Mouse (Mus musculus) limb, embryonic 12.5 days (tissue): ENCODE measurements at regions not wholly inside any gene's neighbourhood (a gene's known extent, or its start where the extent isn't known, plus 50 kb on each side); places are given as distances from the start of the nearest gene placed in this dataset.

Source experiments
- ATAC-seq: fragments of 200-750 bp; cut with Nextera tagmentation; 2 replicates; pipeline ENCODE4 v1.8.0; 2017; ENCODE audit warnings: low read depth, moderate TSS enrichment; ENCODE audit not compliant: insufficient number of reproducible peaks, insufficient read depth, low FRiP score, low TSS enrichment
- H3K27ac ChIP-seq: fragments of 300-500 bp; sonication (generic); 2 replicates; pipeline ENCODE4 v1.5.1; 2016; ENCODE audit warnings: mild to moderate bottlenecking, moderate library complexity
- H3K27me3 ChIP-seq: fragments of 300-500 bp; sonication (generic); 2 replicates; pipeline ENCODE4 v1.6.1; 2016; ENCODE audit warnings: mild to moderate bottlenecking, moderate library complexity
- H3K36me3 ChIP-seq: fragments of 300-500 bp; sonication (generic); 2 replicates; pipeline ENCODE4 v1.6.1; 2016; ENCODE audit warnings: mild to moderate bottlenecking, moderate library complexity
- H3K4me1 ChIP-seq: fragments of 300-500 bp; sonication (generic); replicated peaks from 2 replicates; pipeline ENCODE4 v1.6.1; 2016
- H3K4me2 ChIP-seq: fragments of 300-500 bp; sonication (generic); 2 replicates; pipeline ENCODE4 v1.6.1; 2016; ENCODE audit warnings: mild to moderate bottlenecking, moderate library complexity
- H3K4me3 ChIP-seq: fragments of 300-500 bp; sonication (generic); replicated peaks from 2 replicates; pipeline ENCODE4 v1.5.1; 2016; ENCODE audit warnings: mild to moderate bottlenecking
- H3K9ac ChIP-seq: fragments of 300-500 bp; sonication (generic); replicated peaks from 2 replicates; pipeline ENCODE4 v1.6.1; 2016; ENCODE audit warnings: mild to moderate bottlenecking, moderate library complexity
- H3K9me3 ChIP-seq: fragments of 300-500 bp; sonication (generic); 2 replicates; pipeline ENCODE4 v1.6.1; 2016; ENCODE audit warnings: mild to moderate bottlenecking, moderate library complexity
- WGBS: fragments of 180-500 bp; shearing (Covaris S2); methylation state at CpG from one replicate; pipeline ENCODE4 v1.1.7; 2016; 5-methylcytosine and 5-hydroxymethylcytosine counted together

GRCm38 (mm10) chr11:40624126-40624778 is 70.8 kb downstream of the Mat2b start:
- Histone ChIP-seq H3K4me1 (no peaks in the 10 kb centered on the region), H3K4me2 (no peak overlapping the region), H3K36me3 (no peaks in the 10 kb centered on the region), H3K27ac (no peak overlapping the region), H3K27me3 (no peaks in the 10 kb centered on the region), H3K4me3 (no peak overlapping the region), H3K9me3 (no peaks in the 10 kb centered on the region), H3K9ac (no peak overlapping the region)
- no peak for ATAC-seq
- WGBS: 61% methylated on average over 3 of the region's 3 CpGs

- H3K4me1 ChIP-seq: 0 out of 2 replicates have a peak, but pooled peaks cover 8% of the 10 kb centered on the region
- 68% methylated on average over 7 of the region's 7 CpGs for WGBS
- no peak overlapping the region for H3K27ac ChIP-seq
- no peaks in the 10 kb centered on the region for H3K36me3 ChIP-seq
- no peaks in the 10 kb centered on the region for H3K9me3 ChIP-seq
- no peaks in the 10 kb centered on the region for H3K27me3 ChIP-seq
- no peak overlapping the region for H3K4me3 ChIP-seq
- no peak for ATAC-seq
- no peak overlapping the region for H3K9ac ChIP-seq
- H3K4me2 ChIP-seq: no peak overlapping the region
These were observed 75.0 kb downstream of the Mat2b start for GRCm38 (mm10) chr11:40620036-40620435.

GRCm38 (mm10) chr11:40603008-40603407 is 92.0 kb downstream of the Mat2b start:
- no peak for ATAC-seq
- Histone ChIP-seq H3K27me3 (no peaks in the 10 kb centered on the region), H3K4me3 (no peak overlapping the region), H3K4me2 (no peak overlapping the region), H3K27ac (no peak overlapping the region), H3K36me3 (no peaks in the 10 kb centered on the region), H3K4me1 (peaks cover 6% of the 10 kb centered on the region; the same call in 1 of the 2 replicates), H3K9ac (no peak overlapping the region), H3K9me3 (no peaks in the 10 kb centered on the region)
- WGBS: 92% methylated on average over 9 of the region's 9 CpGs

GRCm38 (mm10) chr11:40601572-40601909 is 93.5 kb downstream of the Mat2b start:
- Histone ChIP-seq H3K27me3 (no peaks in the 10 kb centered on the region), H3K9ac (no peak overlapping the region), H3K4me2 (no peak overlapping the region), H3K9me3 (no peaks in the 10 kb centered on the region), H3K4me1 (peaks cover 6% of the 10 kb centered on the region; the same call in 1 of the 2 replicates), H3K36me3 (no peaks in the 10 kb centered on the region), H3K27ac (no peak overlapping the region), H3K4me3 (no peak overlapping the region)
- ATAC-seq: no peak
- 0% methylated on average over 1 of the region's 1 CpGs for WGBS

GRCm38 (mm10) chr11:40600773-40601571 is 94.0 kb downstream of the Mat2b start:
- no peak overlapping the region for H3K4me3 ChIP-seq
- no peak for ATAC-seq
- H3K4me1 ChIP-seq: peaks cover 6% of the 10 kb centered on the region; the same call in 1 of the 2 replicates
- no peak overlapping the region for H3K4me2 ChIP-seq
- H3K27ac ChIP-seq: no peak overlapping the region
- no peaks in the 10 kb centered on the region for H3K27me3 ChIP-seq
- no peaks in the 10 kb centered on the region for H3K36me3 ChIP-seq
- no peak overlapping the region for H3K9ac ChIP-seq
- 10% methylated on average over 11 of the region's 11 CpGs for WGBS
- no peaks in the 10 kb centered on the region for H3K9me3 ChIP-seq

GRCm38 (mm10) chr11:40599956-40600772 is 94.8 kb downstream of the Mat2b start:
- 10% methylated on average over 15 of the region's 15 CpGs for WGBS
- no peak overlapping the region for H3K4me2 ChIP-seq
- no peaks in the 10 kb centered on the region for H3K27me3 ChIP-seq
- H3K36me3 ChIP-seq: no peaks in the 10 kb centered on the region
- peaks cover 6% of the 10 kb centered on the region; the same call in 1 of the 2 replicates for H3K4me1 ChIP-seq
- H3K9ac ChIP-seq: no peak overlapping the region
- no peaks in the 10 kb centered on the region for H3K9me3 ChIP-seq
- no peak overlapping the region for H3K27ac ChIP-seq
- ATAC-seq: no peak
- H3K4me3 ChIP-seq: no peak overlapping the region

GRCm38 (mm10) chr11:40596347-40596746 is 98.7 kb downstream of the Mat2b start:
- no peak overlapping the region for H3K9ac ChIP-seq
- no peaks in the 10 kb centered on the region for H3K9me3 ChIP-seq
- WGBS: 68% methylated on average over 3 of the region's 3 CpGs
- ATAC-seq: no peak
- no peaks in the 10 kb centered on the region for H3K36me3 ChIP-seq
- no peaks in the 10 kb centered on the region for H3K27me3 ChIP-seq
- H3K4me2 ChIP-seq: no peak overlapping the region
- no peak overlapping the region for H3K27ac ChIP-seq
- H3K4me1 ChIP-seq: peaks cover 6% of the 10 kb centered on the region; the same call in 1 of the 2 replicates
- H3K4me3 ChIP-seq: no peak overlapping the region

GRCm38 (mm10) chr11:40592056-40592455 is 102.9 kb downstream of the Mat2b start:
- no peak overlapping the region for H3K9ac ChIP-seq
- no peaks in the 10 kb centered on the region for H3K9me3 ChIP-seq
- no peaks in the 10 kb centered on the region for H3K36me3 ChIP-seq
- H3K4me3 ChIP-seq: no peak overlapping the region
- no peak overlapping the region for H3K4me2 ChIP-seq
- 74% methylated on average over 4 of the region's 4 CpGs for WGBS
- ATAC-seq: no peak
- H3K27ac ChIP-seq: no peak overlapping the region
- no peaks in the 10 kb centered on the region for H3K27me3 ChIP-seq
- H3K4me1 ChIP-seq: no peaks in the 10 kb centered on the region

GRCm38 (mm10) chr11:40573758-40574139 is 121.3 kb downstream of the Mat2b start:
- H3K27ac ChIP-seq: no peak overlapping the region
- H3K27me3 ChIP-seq: peaks cover 3% of the 10 kb centered on the region; the same call in 1 of the 2 replicates
- no peaks in the 10 kb centered on the region for H3K36me3 ChIP-seq
- WGBS: 30% methylated on average over 3 of the region's 3 CpGs
- no peak overlapping the region for H3K9ac ChIP-seq
- no peaks in the 10 kb centered on the region for H3K9me3 ChIP-seq
- H3K4me3 ChIP-seq: no peak overlapping the region
- H3K4me2 ChIP-seq: no peak overlapping the region
- ATAC-seq: no peak
- no peaks in the 10 kb centered on the region for H3K4me1 ChIP-seq

GRCm38 (mm10) chr11:40572953-40573757 is 121.8 kb downstream of the Mat2b start:
- Histone ChIP-seq H3K27ac (no peak overlapping the region), H3K9me3 (no peaks in the 10 kb centered on the region), H3K9ac (no peak overlapping the region), H3K4me2 (no peak overlapping the region), H3K27me3 (peaks cover 3% of the 10 kb centered on the region; the same call in 1 of the 2 replicates), H3K4me1 (no peaks in the 10 kb centered on the region), H3K4me3 (no peak overlapping the region), H3K36me3 (no peaks in the 10 kb centered on the region)
- no peak for ATAC-seq
- WGBS: 24% methylated on average over 12 of the region's 12 CpGs
